Mouse (Mus musculus): ENCODE data around the gene Svep1. TPM values are rescaled to one million over a fixed set of nuclear protein-coding genes. Genes with fewer than 3 reads are reported as not detected.
A peak's percentile ranks its signal among the peaks of the same experiment; 100 is the strongest.

The Svep1 gene
- total RNA-seq, 2 experiments from 2014 or later, result not detected

GRCm38 (mm10) chr4:58173401-58173800, 33.3 kb downstream of the Svep1 start:
- no peak for ATAC-seq (replicated peaks; ENCODE audit: poor library complexity)

- no peak for ATAC-seq (replicated peaks; ENCODE audit: poor library complexity)
Observed at GRCm38 (mm10) chr4:58170430-58170829, 36.2 kb downstream of the Svep1 start.

GRCm38 (mm10) chr4:58169918-58170317, 36.7 kb downstream of the Svep1 start:
- ATAC-seq (replicated peaks; ENCODE audit: poor library complexity), result no peak

GRCm38 (mm10) chr4:58168366-58168765, 38.3 kb downstream of the Svep1 start:
- ATAC-seq (replicated peaks; ENCODE audit: poor library complexity), result no peak; the same call in 1 of the 2 replicates

GRCm38 (mm10) chr4:58165711-58166110, 40.9 kb downstream of the Svep1 start:
- ATAC-seq (replicated peaks; ENCODE audit: poor library complexity), result no peak

- ATAC-seq (replicated peaks; ENCODE audit: poor library complexity), result no peak
Observed at GRCm38 (mm10) chr4:58161901-58162300, 44.8 kb downstream of the Svep1 start.

- no peak for ATAC-seq (replicated peaks; ENCODE audit: poor library complexity)
Observed at GRCm38 (mm10) chr4:58159564-58159963, 47.1 kb downstream of the Svep1 start.

- ATAC-seq (replicated peaks; ENCODE audit: poor library complexity), result no peak
Observed at GRCm38 (mm10) chr4:58150301-58150700, 56.4 kb downstream of the Svep1 start.

- ATAC-seq (replicated peaks; ENCODE audit: poor library complexity), result peak; percentile 34
Observed at GRCm38 (mm10) chr4:58149186-58149585, 57.5 kb downstream of the Svep1 start.

- no peak for ATAC-seq (replicated peaks; ENCODE audit: poor library complexity)
Observed at GRCm38 (mm10) chr4:58148547-58148946, 58.1 kb downstream of the Svep1 start.

- ATAC-seq (replicated peaks; ENCODE audit: poor library complexity), result no peak
Observed at GRCm38 (mm10) chr4:58146676-58147075, 60.0 kb downstream of the Svep1 start.

- no peak for ATAC-seq (replicated peaks; ENCODE audit: poor library complexity)
Observed at GRCm38 (mm10) chr4:58139764-58140556, 66.7 kb downstream of the Svep1 start.

- ATAC-seq (replicated peaks; ENCODE audit: poor library complexity), result no peak
Observed at GRCm38 (mm10) chr4:58139241-58139640, 67.4 kb downstream of the Svep1 start.

- ATAC-seq (replicated peaks; ENCODE audit: poor library complexity), result no peak
Observed at GRCm38 (mm10) chr4:58133610-58134309, 72.9 kb downstream of the Svep1 start.

- no peak; the same call in 1 of the 2 replicates for ATAC-seq (replicated peaks; ENCODE audit: poor library complexity)
Observed at GRCm38 (mm10) chr4:58129844-58130243, 76.8 kb downstream of the Svep1 start.

GRCm38 (mm10) chr4:58127024-58127423, 79.6 kb downstream of the Svep1 start:
- 0 out of 2 replicates have a peak, but pooled peaks have one; percentile 14 for ATAC-seq (replicated peaks; ENCODE audit: poor library complexity)

- ATAC-seq (replicated peaks; ENCODE audit: poor library complexity), result no peak
Observed at GRCm38 (mm10) chr4:58115452-58115851, 91.2 kb downstream of the Svep1 start.

GRCm38 (mm10) chr4:58111008-58111407, 95.7 kb downstream of the Svep1 start:
- ATAC-seq (replicated peaks; ENCODE audit: poor library complexity), result no peak

GRCm38 (mm10) chr4:58109793-58110192, 96.9 kb downstream of the Svep1 start:
- ATAC-seq (replicated peaks; ENCODE audit: poor library complexity), result no peak

GRCm38 (mm10) chr4:58108364-58108763, 98.3 kb downstream of the Svep1 start:
- ATAC-seq (replicated peaks; ENCODE audit: poor library complexity), result no peak

GRCm38 (mm10) chr4:58097732-58098131, 108.9 kb downstream of the Svep1 start:
- peak; percentile 95 for ATAC-seq (replicated peaks; ENCODE audit: poor library complexity)

- no peak for ATAC-seq (replicated peaks; ENCODE audit: poor library complexity)
Observed at GRCm38 (mm10) chr4:58086738-58087137, 119.9 kb downstream of the Svep1 start.

Measured in megakaryocyte progenitor cell, adult 5-6 weeks (primary cell).